Mouse (Mus musculus) natural killer cell, adult 2 months (primary cell): ENCODE data around the gene Zfp141.

Experiments
- DNase-seq, 2 experiments: peaks; one replicate each; pipeline ENCODE4 v3.0.0; 2022; ENCODE audit warnings: low spot score in 2 of 2

Gene Zfp141

GRCm38 (mm10) chr7:42505588-42505987, at the start of gene Zfp141:
TSS of gene Zfp141 (minus strand) at chr7:42505740.
- DNase-seq, result peak; percentile 81 to 84

DNA sequence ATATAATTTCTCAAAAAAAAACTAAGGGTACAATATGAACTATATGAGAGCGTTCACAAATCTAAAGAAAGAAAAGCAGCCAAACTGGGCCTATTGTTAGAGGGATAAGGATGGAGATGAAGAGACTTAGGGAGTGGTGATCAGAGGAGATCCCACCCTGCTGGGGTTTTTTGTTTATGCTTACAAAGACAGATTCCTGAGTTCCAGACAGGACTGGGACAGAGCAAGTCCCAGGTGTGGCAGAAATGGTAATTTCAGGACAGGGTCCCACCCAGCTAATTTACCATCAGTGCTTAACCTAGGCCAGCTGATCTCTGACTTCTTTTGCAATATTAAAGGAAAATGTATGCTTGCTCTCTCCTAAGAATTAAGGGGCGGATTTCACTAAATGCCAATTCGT, 46.2 kb upstream of the Zfp141 start:
- no peak for DNase-seq

DNA sequence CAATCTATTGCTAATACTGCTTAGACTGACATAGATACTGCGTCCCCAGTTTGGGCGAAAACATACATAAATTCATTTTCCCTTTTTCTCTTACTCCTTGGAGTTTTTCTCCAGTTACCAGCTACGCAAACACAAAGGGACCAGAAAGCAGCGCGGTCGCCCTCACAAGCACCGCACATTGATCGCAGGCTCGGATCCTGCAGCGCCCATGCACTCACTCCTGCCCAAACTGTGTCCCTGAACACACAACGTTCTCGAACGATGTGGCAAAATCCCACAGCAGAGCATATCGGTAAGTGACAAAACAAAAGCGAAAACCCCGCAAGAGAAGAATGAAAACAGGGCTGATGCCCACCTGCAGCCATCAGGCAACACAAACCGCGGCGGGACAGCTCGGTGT, 354 bp downstream of the Zfp141 start:
- no peak for DNase-seq

- no peak for DNase-seq
These were observed 7.3 kb downstream of the Zfp141 start for GRCm38 (mm10) chr7:42498248-42498647.

- no peak for DNase-seq
These were observed 8.2 kb downstream of the Zfp141 start for GRCm38 (mm10) chr7:42497356-42497755.

DNA sequence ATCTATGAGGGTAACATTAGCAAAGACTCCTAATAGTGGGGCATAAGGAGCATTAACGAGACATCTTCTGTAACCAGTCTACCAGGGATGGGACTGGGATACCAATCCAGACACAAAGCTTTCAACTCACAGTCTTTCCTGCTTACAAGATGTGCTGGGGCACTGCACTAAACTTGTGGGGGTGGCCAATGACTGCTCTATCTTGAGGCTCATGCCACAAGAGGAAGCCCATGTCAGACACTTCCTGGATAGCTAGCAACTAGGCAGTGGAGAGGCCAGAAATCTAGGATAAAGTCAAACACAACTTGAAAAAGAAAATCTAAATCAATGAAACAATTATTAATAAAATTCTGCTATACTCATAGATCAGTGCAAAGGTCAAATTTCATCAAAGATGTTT, 9.3 kb downstream of the Zfp141 start:
- no peak for DNase-seq

- no peak for DNase-seq
These were observed 14.7 kb downstream of the Zfp141 start for GRCm38 (mm10) chr7:42490859-42491258.

DNA sequence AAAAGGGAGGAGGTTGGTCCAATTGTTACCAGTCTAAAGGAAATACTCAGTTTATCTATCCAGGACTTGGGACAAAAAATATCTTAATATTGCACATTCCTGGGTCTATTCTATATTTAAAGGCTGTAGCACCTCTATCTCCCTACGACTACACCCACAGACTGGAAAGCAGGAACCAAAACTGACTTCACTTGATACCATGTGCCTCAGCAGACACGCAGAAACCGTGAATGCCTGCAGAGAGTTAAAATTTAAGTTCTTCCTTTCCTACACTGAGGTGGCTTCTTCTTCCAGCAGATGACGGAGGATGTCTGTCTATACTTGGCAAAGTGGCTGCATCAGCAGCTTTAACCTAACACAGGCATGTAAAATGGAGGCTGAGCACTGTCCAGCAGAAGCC, 15.2 kb downstream of the Zfp141 start:
- DNase-seq, result no peak

DNA sequence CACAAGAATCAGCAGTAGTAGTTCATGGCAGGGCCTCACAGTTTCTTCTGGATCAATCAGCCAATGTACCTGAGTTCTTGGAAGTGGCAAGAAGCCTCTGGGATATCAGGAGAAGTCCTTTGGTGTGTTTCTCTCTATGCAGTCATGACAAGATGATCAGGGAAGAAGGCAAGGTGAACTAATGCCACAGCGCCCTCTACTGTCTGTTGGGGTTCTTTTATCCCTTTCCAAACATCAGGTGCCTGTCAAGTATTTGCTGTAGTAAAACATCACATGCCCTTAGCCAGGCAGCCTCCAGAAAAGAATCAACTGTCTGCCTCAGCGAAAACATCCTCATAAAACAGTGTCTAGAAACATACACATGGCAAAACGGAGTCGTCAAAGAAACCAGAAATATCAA, 50.9 kb downstream of the Zfp141 start:
- no peak for DNase-seq

DNA sequence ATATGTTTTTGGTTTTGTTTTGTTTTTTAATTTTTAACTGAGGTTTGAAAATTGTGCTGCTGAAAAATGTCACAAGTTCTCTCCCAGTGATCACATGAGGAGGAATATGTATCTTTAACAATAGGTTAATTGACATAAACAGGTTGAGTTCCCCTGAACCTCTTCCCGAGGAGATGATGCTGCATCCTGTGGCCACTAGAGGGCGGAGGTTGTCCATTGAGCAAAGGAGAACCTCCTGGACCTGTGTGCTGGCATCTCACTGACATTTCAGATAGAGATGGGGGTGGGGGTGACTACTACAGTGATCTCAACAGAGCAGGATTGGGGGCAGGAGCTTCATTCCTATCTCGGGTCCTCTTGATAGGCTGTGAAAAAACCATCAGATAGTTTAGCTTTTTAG, 54.9 kb downstream of the Zfp141 start:
- no peak for DNase-seq

- no peak for DNase-seq
These were observed 57.7 kb downstream of the Zfp141 start, which contains the start of gene 4933421I07Rik for GRCm38 (mm10) chr7:42447850-42448249. TSS of gene 4933421I07Rik (minus strand) at chr7:42448120.

DNA sequence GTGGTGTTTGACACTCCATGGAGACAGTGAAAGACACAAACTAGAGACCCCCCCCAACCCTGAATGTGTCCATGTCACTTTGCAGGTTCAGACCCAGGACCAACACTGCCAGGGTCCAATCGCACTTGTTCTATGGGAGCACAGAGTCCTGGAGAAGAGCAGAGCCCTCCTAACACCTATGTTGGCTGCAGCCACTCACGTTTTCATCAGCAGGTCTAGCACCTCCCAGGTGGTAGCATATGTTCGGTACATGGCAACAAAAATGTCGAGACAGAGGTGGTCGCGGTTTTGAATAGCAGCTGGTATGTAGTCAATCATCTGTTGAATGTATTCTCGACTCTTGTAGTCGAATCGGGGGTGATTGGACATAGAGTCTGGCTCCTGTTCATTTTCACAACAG, 58.2 kb downstream of the Zfp141 start:
- DNase-seq, result no peak
